ENCODE assay signal across 20 mouse cellular contexts in the genomic region with DNA sequence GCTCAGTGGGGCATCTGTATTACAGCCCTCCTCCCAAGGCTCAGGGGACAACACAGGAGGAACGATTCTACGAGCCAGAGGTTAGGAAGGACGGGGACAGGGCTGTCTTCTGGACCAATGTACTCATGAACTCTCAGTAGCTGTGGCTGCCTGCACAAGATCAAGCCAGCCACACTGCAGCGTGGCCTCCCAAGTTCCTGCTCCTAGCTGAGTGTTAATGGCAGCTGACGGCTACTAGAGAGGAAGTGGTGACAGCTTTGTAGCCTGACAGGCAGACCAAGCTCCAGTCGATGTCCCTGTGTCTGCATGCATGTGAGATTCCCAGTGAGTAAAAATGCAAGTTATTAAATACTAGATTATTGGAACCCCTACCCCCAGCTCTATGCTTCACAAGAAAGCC. TPM values are rescaled to one million over a fixed set of nuclear protein-coding genes. Genes with fewer than 3 reads are reported as not detected.
DNase-seq lines count a peak whose midpoint lies in the region; ATAC-seq lines count a peak whose summit lies in the region.
"Had no signal": no experiment of that assay in that cellular context is flagged by ENCODE, and none has a peak within 500 bp of the region (broad histone marks: within the 10 kb centered on the region; RNA-seq: fewer than 3 reads in every experiment).

No protein-coding gene starts in this region.

- no peaks in the 10 kb centered on the region for H3K27me3 ChIP-seq in intestine, embryonic 15.5 days (replicated peaks)
- H3K27me3 ChIP-seq: midbrain, embryonic 15.5 days; neural tube, embryonic 12.5 days had no signal

- ATAC-seq in common myeloid progenitor, adult 5-6 weeks (replicated peaks; ENCODE audit: low read depth, poor library complexity, severe bottlenecking), result peak; percentile 74
- ATAC-seq in megakaryocyte progenitor cell, adult 5-6 weeks (replicated peaks; ENCODE audit: poor library complexity), result peak; percentile 58
- no peak for ATAC-seq in intestine, embryonic 15.5 days
- ATAC-seq: activated CD4-positive, CD25-positive, alpha-beta regulatory T cell, adult 4 months; hindbrain, postnatal 0 days; midbrain, embryonic 15.5 days had no signal

- 58% methylated on average over 6 of the region's 6 CpGs for WGBS in intestine, embryonic 15.5 days

- H3K9ac ChIP-seq in intestine, embryonic 15.5 days, result no peak overlapping the region
- H3K9ac ChIP-seq: forebrain, embryonic 12.5 days; midbrain, embryonic 15.5 days; neural tube, embryonic 12.5 days had no signal

- H3K4me3 ChIP-seq in intestine, embryonic 15.5 days (replicated peaks), result no peak overlapping the region
- H3K4me3 ChIP-seq: forebrain, embryonic 12.5 days; midbrain, embryonic 15.5 days; neural tube, embryonic 12.5 days had no signal

- peak; percentile 5 for DNase-seq in embryo, embryonic 10.5 days (ENCODE audit: low spot score)
- no peak for DNase-seq in embryo, embryonic 10 days (ENCODE audit: low spot score)
- peak; percentile 40 for DNase-seq in layer of hippocampus, adult 9-11 months
- no peak for DNase-seq in layer of hippocampus, postnatal 25 days (ENCODE audit: extremely low spot score in 1 of 2, low spot score in 1 of 2)
- no peak for DNase-seq in neural tube, embryonic 10.5 days (ENCODE audit: extremely low spot score, low spot score)
- DNase-seq: cerebellum, adult 11 months; cerebellum, postnatal 36 days; kidney, adult 8-10 months; kidney, postnatal 36 days; liver; lung, adult 2 months; thymus, adult 2 months had no signal

- no peaks in the 10 kb centered on the region for H3K9me3 ChIP-seq in intestine, embryonic 15.5 days
- H3K9me3 ChIP-seq: forebrain, embryonic 12.5 days; midbrain, embryonic 15.5 days; neural tube, embryonic 12.5 days had no signal

- no peak overlapping the region for H3K27ac ChIP-seq in intestine, embryonic 15.5 days
- H3K27ac ChIP-seq: forebrain, embryonic 12.5 days; hindbrain, postnatal 0 days; midbrain, embryonic 15.5 days; neural tube, embryonic 12.5 days had no signal

- H3K4me2 ChIP-seq in intestine, embryonic 15.5 days (replicated peaks), result no peak overlapping the region
- H3K4me2 ChIP-seq: forebrain, embryonic 12.5 days; midbrain, embryonic 15.5 days; neural tube, embryonic 12.5 days had no signal

- H3K4me1 ChIP-seq in intestine, embryonic 15.5 days (replicated peaks), result 0 out of 2 replicates have a peak, but pooled peaks cover 3% of the 10 kb centered on the region

- peaks cover 18% of the 10 kb centered on the region for H3K36me3 ChIP-seq in intestine, embryonic 15.5 days

RNA-seq across cellular contexts. Expression of gene Wnt2b, which starts 39.7 kb away (rescaled TPM):
- total RNA-seq in layer of hippocampus, postnatal 25 days (2021), result under 1 TPM; 0.23 to 0.66 TPM
- total RNA-seq in common myeloid progenitor, adult 5-6 weeks (2017), result under 0.01 TPM in 1 of 2 replicates, not detected in the other
- not detected in 2 replicates for total RNA-seq in megakaryocyte progenitor cell, adult 5-6 weeks (2015)
- total RNA-seq in megakaryocyte progenitor cell, adult 5-6 weeks (2017), result not detected in 2 replicates
- polyA plus RNA-seq in intestine, embryonic 15.5 days (2015; fragmentation: Nextera tagmentation; extraction: Ambion mirVana), result 1.8 TPM in 2 replicates

RNA-seq across cellular contexts. Expression of gene Cttnbp2nl, which starts 51.6 kb away (rescaled TPM):
- total RNA-seq in layer of hippocampus, postnatal 25 days (2021), result 10 to 100 TPM; 26.4 to 26.6 TPM
- under 0.01 and 0.10 TPM in 2 replicates for total RNA-seq in common myeloid progenitor, adult 5-6 weeks (2017)
- 0.17 and 0.39 TPM in 2 replicates for total RNA-seq in megakaryocyte progenitor cell, adult 5-6 weeks (2015)
- total RNA-seq in megakaryocyte progenitor cell, adult 5-6 weeks (2017), result 0.07 TPM in 1 of 2 replicates, not detected in the other
- polyA plus RNA-seq in intestine, embryonic 15.5 days (2015; fragmentation: Nextera tagmentation; extraction: Ambion mirVana), result 18.8 and 21.9 TPM in 2 replicates
- polyA plus RNA-seq: activated CD4-positive, CD25-positive, alpha-beta regulatory T cell, adult 4 months had no signal

Comparison
In these comparisons a context has a peak if more than half of its experiments do, and no peak if none do; other contexts are left out.
1. DNase-seq: peak in embryo, embryonic 10.5 days (single experiment) and layer of hippocampus, adult 9-11 months (single experiment); none in embryo, embryonic 10 days (single experiment), layer of hippocampus, postnatal 25 days (0 of 2) and neural tube, embryonic 10.5 days (single experiment).
2. RNA of gene Cttnbp2nl, which starts 51.6 kb away (total RNA-seq): 26.4 to 26.6 TPM in layer of hippocampus, postnatal 25 days; 0.07 to 0.39 TPM in megakaryocyte progenitor cell, adult 5-6 weeks and under 0.01 to 0.10 TPM in common myeloid progenitor, adult 5-6 weeks; every median in the first group is over 10 times any median in the second.